Mouse (Mus musculus) gastrocnemius, postnatal 14 days (tissue): Measurements from ENCODE around the gene Gm28729. TPM values are rescaled to one million over a fixed set of nuclear protein-coding genes. Genes with fewer than 3 reads are reported as not detected.
A peak's percentile ranks its signal among the peaks of the same experiment; 100 is the strongest.
"Not testable (repeated sequence)": the region's sequence is repeated elsewhere in the genome, so short reads cannot be mapped to it uniquely, and the experiment has no call there.

Experiments
- DNase-seq: peaks from one replicate; pipeline ENCODE4 v3.0.0; 2021; ENCODE audit warnings: mixed read lengths
- intact Hi-C: fragments of 180-260 bp; cut with DNase I; formaldehyde crosslinking; loops from one replicate; pipeline ENCODE4 v1.15.1; 2025; ENCODE audit warnings: low total_unique reads
- total RNA-seq, 2 experiments: library from RNA; stranded (reverse); gene quantifications; 2 replicates each; pipeline ENCODE4 v1.2.3; 2021

Gene Gm28729
- total RNA-seq, 2 experiments from 2014 or later, result 0.44 to 0.62 TPM

- no peak for DNase-seq
Measured at GRCm38 (mm10) chr9:96529961-96530673, 5.1 kb upstream of the Gm28729 start.

GRCm38 (mm10) chr9:96526011-96526410 lies 947 bp upstream of the Gm28729 start:
- intact Hi-C loops, result no loop called here

More at GRCm38 (mm10) chr9:96529961-96530673, 5.1 kb upstream of the Gm28729 start:
- intact Hi-C loops, result no loop called here

GRCm38 (mm10) chr9:96523148-96523547 lies 1.9 kb downstream of the Gm28729 start:
- intact Hi-C loops, result no loop called here
- DNase-seq, result no peak

More at GRCm38 (mm10) chr9:96526011-96526410, 947 bp upstream of the Gm28729 start:
- DNase-seq, result no peak

- intact Hi-C loops, DNase-seq: not testable (repeated sequence)
Measured at GRCm38 (mm10) chr9:96521574-96521973, 3.5 kb downstream of the Gm28729 start.

GRCm38 (mm10) chr9:96517429-96517828 lies 7.6 kb downstream of the Gm28729 start:
- intact Hi-C loops, result no loop called here
- no peak for DNase-seq

- intact Hi-C loops, result no loop called here
- DNase-seq, result no peak
Measured at GRCm38 (mm10) chr9:96516806-96517205, 8.3 kb downstream of the Gm28729 start.

GRCm38 (mm10) chr9:96515737-96516136 lies 9.3 kb downstream of the Gm28729 start:
- intact Hi-C loops, result no loop called here
- no peak for DNase-seq

- intact Hi-C loops, result no loop called here
- DNase-seq, result no peak
Measured at GRCm38 (mm10) chr9:96514278-96514677, 10.8 kb downstream of the Gm28729 start.

- intact Hi-C loops, result no loop called here
- peak; percentile 30 for DNase-seq
Measured at GRCm38 (mm10) chr9:96506011-96506498, 19.0 kb downstream of the Gm28729 start.

GRCm38 (mm10) chr9:96505156-96505555 lies 19.9 kb downstream of the Gm28729 start:
- intact Hi-C loops, result no loop called here
- no peak for DNase-seq

- intact Hi-C loops, result no loop called here
Measured at GRCm38 (mm10) chr9:96504116-96504895, 20.8 kb downstream of the Gm28729 start.

GRCm38 (mm10) chr9:96502856-96503610 lies 22.0 kb downstream of the Gm28729 start:
- DNase-seq, result no peak
- intact Hi-C loops, result no loop called here

More at GRCm38 (mm10) chr9:96504116-96504895, 20.8 kb downstream of the Gm28729 start:
- no peak for DNase-seq

GRCm38 (mm10) chr9:96501217-96501616 lies 23.8 kb downstream of the Gm28729 start:
- DNase-seq, result no peak
- intact Hi-C loops, result no loop called here

GRCm38 (mm10) chr9:96493212-96493611 lies 31.9 kb downstream of the Gm28729 start:
- intact Hi-C loops, result no loop called here
- no peak for DNase-seq

GRCm38 (mm10) chr9:96491810-96492209 lies 33.3 kb downstream of the Gm28729 start:
- peak; percentile 38 for DNase-seq
- intact Hi-C loops, result no loop called here

- intact Hi-C loops, DNase-seq: not testable (repeated sequence)
Measured at GRCm38 (mm10) chr9:96487869-96488268, 37.2 kb downstream of the Gm28729 start.

GRCm38 (mm10) chr9:96483648-96484047 lies 41.4 kb downstream of the Gm28729 start:
- intact Hi-C loops, result no loop called here

GRCm38 (mm10) chr9:96483028-96483427 lies 42.0 kb downstream of the Gm28729 start:
- intact Hi-C loops, result no loop called here

More at GRCm38 (mm10) chr9:96483648-96484047, 41.4 kb downstream of the Gm28729 start:
- DNase-seq, result no peak

GRCm38 (mm10) chr9:96478071-96478888 lies 46.8 kb downstream of the Gm28729 start, which contains the start of gene Rnf7:
Gene Rnf7 (minus strand): TSS chr9:96478675.
- intact Hi-C loops, result no loop called here
- peak; percentile 100 for DNase-seq

More at GRCm38 (mm10) chr9:96483028-96483427, 42.0 kb downstream of the Gm28729 start:
- DNase-seq, result no peak
